9 mouse cellular contexts compared by ENCODE assay signal in the genomic region with DNA sequence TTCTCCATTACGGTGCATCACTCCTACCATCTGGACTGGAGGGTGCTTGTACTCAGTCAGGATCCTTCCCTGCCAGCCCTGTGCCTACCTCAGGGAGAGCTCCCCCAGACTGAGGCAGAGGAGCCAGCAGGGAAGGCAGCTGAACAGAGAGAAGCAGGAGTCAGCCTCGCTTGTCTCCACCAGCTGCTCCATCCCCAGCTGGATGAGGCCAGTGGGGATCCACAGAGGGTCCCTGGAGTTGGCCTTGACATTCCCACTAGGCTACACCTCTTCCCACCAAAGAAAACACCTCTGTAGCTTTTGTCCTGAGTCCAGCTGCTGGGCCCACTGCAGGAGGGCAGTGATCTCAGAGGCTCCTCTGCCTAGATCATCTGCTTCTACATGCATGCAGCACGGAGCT. TPM values are rescaled to one million over a fixed set of nuclear protein-coding genes. Genes with fewer than 3 reads are reported as not detected.
A peak's percentile ranks its signal among the peaks of the same experiment; 100 is the strongest.
DNase-seq lines count a peak whose midpoint lies in the region; ATAC-seq and TF ChIP-seq lines count a peak whose summit lies in the region.
"Had no signal": no experiment of that assay in that cellular context is flagged by ENCODE, and none has a peak within 500 bp of the region (broad histone marks: within the 10 kb centered on the region; RNA-seq: fewer than 3 reads in every experiment).

No protein-coding gene starts in this region.

- no peaks in the 10 kb centered on the region for H3K27me3 ChIP-seq in heart, embryonic 14.5 days (ENCODE audit: control insufficient read depth, insufficient read depth, low read length)
- H3K27me3 ChIP-seq in hindbrain, embryonic 11.5 days (ENCODE audit: control insufficient read depth, insufficient read depth, low read length): no peaks in the 10 kb centered on the region
- H3K27me3 ChIP-seq in midbrain, embryonic 12.5 days: no peaks in the 10 kb centered on the region

- no peak for DNase-seq in heart, adult 8-10 months (ENCODE audit: low spot score)
- no peak for DNase-seq in hindbrain, embryonic 11.5 days (ENCODE audit: low spot score)
- no peak for DNase-seq in urinary bladder, adult 18-20 months (ENCODE audit: low spot score in 2 of 2)
- DNase-seq in gastrocnemius, adult 18-20 months (ENCODE audit: low spot score): no peak
- DNase-seq: right cerebral cortex, postnatal 4 days had no signal

- no peak overlapping the region for H3K4me3 ChIP-seq in heart, embryonic 14.5 days (ENCODE audit: control insufficient read depth in 1 of 2, insufficient read depth in 1 of 2, low read depth in 1 of 2, low read length in 2 of 2)
- peak overlapping the region; percentile 34 for H3K4me3 ChIP-seq in bone marrow macrophage, adult 2 months (ENCODE audit: insufficient read depth, low read length)
- no peak overlapping the region for H3K4me3 ChIP-seq in hindbrain, embryonic 11.5 days (ENCODE audit: low read depth, low read length)
- no peak overlapping the region for H3K4me3 ChIP-seq in midbrain, embryonic 12.5 days

- 88% methylated on average over 3 of the region's 3 CpGs for WGBS in heart, embryonic 14.5 days
- WGBS in hindbrain, embryonic 11.5 days: 86% methylated on average over 3 of the region's 3 CpGs
- WGBS in midbrain, embryonic 12.5 days: 67% methylated on average over 3 of the region's 3 CpGs

- H3K9me3 ChIP-seq in heart, embryonic 14.5 days (ENCODE audit: control insufficient read depth, low read length): no peaks in the 10 kb centered on the region
- no peaks in the 10 kb centered on the region for H3K9me3 ChIP-seq in hindbrain, embryonic 11.5 days (ENCODE audit: control insufficient read depth, low read length)
- H3K9me3 ChIP-seq in midbrain, embryonic 12.5 days: no peaks in the 10 kb centered on the region

- peak overlapping the region; percentile 22 to 56; a peak in 3 of 4 replicates for H3K27ac ChIP-seq in heart, embryonic 14.5 days (replicated peaks in 1 of 2; ENCODE audit: control insufficient read depth in 1 of 2, insufficient read depth in 1 of 2, low read depth in 2 of 2, low read length in 2 of 2)
- peak overlapping the region; percentile 50 for H3K27ac ChIP-seq in bone marrow macrophage, adult 2 months (ENCODE audit: insufficient read depth, low read depth, low read length)
- 0 out of 2 replicates have a peak overlapping the region, but pooled peaks have one; percentile 20 for H3K27ac ChIP-seq in hindbrain, embryonic 11.5 days (ENCODE audit: low read depth, low read length)
- H3K27ac ChIP-seq in midbrain, embryonic 12.5 days (replicated peaks): peak overlapping the region; percentile 52; the same call in 1 of the 2 replicates

- H3K9ac ChIP-seq in heart, embryonic 14.5 days (ENCODE audit: low read length): peak overlapping the region; percentile 42; the same call in 1 of the 2 replicates
- no peak overlapping the region; the same call in 1 of the 2 replicates for H3K9ac ChIP-seq in hindbrain, embryonic 11.5 days (ENCODE audit: low read depth, low read length)
- 0 out of 2 replicates have a peak overlapping the region, but pooled peaks have one; percentile 7 for H3K9ac ChIP-seq in midbrain, embryonic 12.5 days (replicated peaks)

- no peak overlapping the region for H3K4me2 ChIP-seq in heart, embryonic 14.5 days (ENCODE audit: low read length)
- no peak overlapping the region for H3K4me2 ChIP-seq in hindbrain, embryonic 11.5 days (replicated peaks; ENCODE audit: low read depth, low read length)
- no peak overlapping the region for H3K4me2 ChIP-seq in midbrain, embryonic 12.5 days (replicated peaks)

- peaks cover 55 to 73% of the 10 kb centered on the region in 2 experiments for H3K4me1 ChIP-seq in heart, embryonic 14.5 days (ENCODE audit: control insufficient read depth in 2 of 2, insufficient read depth in 2 of 2, low read length in 2 of 2)
- peaks cover 54% of the 10 kb centered on the region for H3K4me1 ChIP-seq in bone marrow macrophage, adult 2 months (ENCODE audit: control insufficient read depth, insufficient read depth, low read length)
- H3K4me1 ChIP-seq in hindbrain, embryonic 11.5 days (replicated peaks; ENCODE audit: control insufficient read depth, insufficient read depth, low read length): peaks cover 38% of the 10 kb centered on the region
- H3K4me1 ChIP-seq in midbrain, embryonic 12.5 days: peaks cover 58% of the 10 kb centered on the region

- H3K36me3 ChIP-seq in heart, embryonic 14.5 days (ENCODE audit: control insufficient read depth, insufficient read depth, low read length): peaks cover 70% of the 10 kb centered on the region
- H3K36me3 ChIP-seq in hindbrain, embryonic 11.5 days (ENCODE audit: control insufficient read depth, insufficient read depth, low read length): peaks cover 11% of the 10 kb centered on the region
- peaks cover 42% of the 10 kb centered on the region for H3K36me3 ChIP-seq in midbrain, embryonic 12.5 days

- no peak for TF ChIP-seq CTCF in bone marrow macrophage, adult 2 months (IDR thresholded peaks at IDR 0.05; ENCODE audit: low read depth, low read length)

- no peak for ATAC-seq in heart, embryonic 14.5 days (ENCODE audit: insufficient number of reproducible peaks, insufficient read depth, low FRiP score, low read depth)
- no peak for ATAC-seq in hindbrain, embryonic 11.5 days (ENCODE audit: low FRiP score)
- no peak for ATAC-seq in midbrain, embryonic 12.5 days (ENCODE audit: low FRiP score, low read depth)
- ATAC-seq in erythroblast, adult 5-6 weeks (replicated peaks; ENCODE audit: low FRiP score, poor library complexity, severe bottlenecking): no peak

- no peak for TF ChIP-seq POLR2A in bone marrow macrophage, adult 2 months (IDR thresholded peaks at IDR 0.05; ENCODE audit: borderline replicate concordance, low read depth, low read length)

RNA-seq across cellular contexts. Expression of a gene that starts 10.2 kb away (rescaled TPM):
- 379 and 410 TPM in 2 replicates for polyA plus RNA-seq in heart, embryonic 14.5 days (2014; fragmentation: Nextera tagmentation; extraction: Ambion mirVana)
- 100 to 1,000 TPM; 227 to 299 (median 259) TPM for total RNA-seq in heart, adult 8-10 months (2022)
- polyA plus RNA-seq in bone marrow macrophage, adult 2 months (2012; ENCODE audit: insufficient read depth, insufficient read length, missing spikeins): 994 and 1,017 TPM in 2 replicates
- 529 and 534 TPM in 2 replicates for polyA plus RNA-seq in hindbrain, embryonic 11.5 days (2014; fragmentation: Nextera tagmentation; extraction: Ambion mirVana)
- 635 and 641 TPM in 2 replicates for polyA plus RNA-seq in midbrain, embryonic 12.5 days (2016; fragmentation: Nextera tagmentation; extraction: Ambion mirVana)
- 183 and 189 TPM in 2 replicates for total RNA-seq in erythroblast, adult 5-6 weeks (2015; ENCODE audit: low replicate concordance)
- 162 and 183 TPM in 2 replicates for total RNA-seq in erythroblast, adult 5-6 weeks (2017; ENCODE audit: low replicate concordance)
- 10 to 100 TPM; 59.3 to 75.5 TPM for total RNA-seq in gastrocnemius, adult 18-20 months (2021)

RNA-seq across cellular contexts. Expression of a gene that starts 15.9 kb away (rescaled TPM):
- polyA plus RNA-seq in heart, embryonic 14.5 days (2014; fragmentation: Nextera tagmentation; extraction: Ambion mirVana): 6.5 and 7.2 TPM in 2 replicates
- total RNA-seq in heart, adult 8-10 months (2022): 10 to 100 TPM; 21.1 to 33.0 (median 24.2) TPM
- not detected in 2 replicates for polyA plus RNA-seq in bone marrow macrophage, adult 2 months (2012; ENCODE audit: insufficient read depth, insufficient read length, missing spikeins)
- polyA plus RNA-seq in hindbrain, embryonic 11.5 days (2014; fragmentation: Nextera tagmentation; extraction: Ambion mirVana): 1.4 and 1.6 TPM in 2 replicates
- polyA plus RNA-seq in midbrain, embryonic 12.5 days (2016; fragmentation: Nextera tagmentation; extraction: Ambion mirVana): 3.2 TPM in 2 replicates
- total RNA-seq in erythroblast, adult 5-6 weeks (2015; ENCODE audit: low replicate concordance): not detected in 2 replicates
- not detected in 2 replicates for total RNA-seq in erythroblast, adult 5-6 weeks (2017; ENCODE audit: low replicate concordance)
- 10 to 100 TPM; 11.0 to 11.4 TPM for total RNA-seq in gastrocnemius, adult 18-20 months (2021)

RNA-seq across cellular contexts. Expression of a gene that starts 37.5 kb away (rescaled TPM):
- 44.6 and 45.7 TPM in 2 replicates for polyA plus RNA-seq in heart, embryonic 14.5 days (2014; fragmentation: Nextera tagmentation; extraction: Ambion mirVana)
- total RNA-seq in heart, adult 8-10 months (2022): 10 to 100 TPM; 43.7 to 58.2 (median 47.5) TPM
- polyA plus RNA-seq in bone marrow macrophage, adult 2 months (2012; ENCODE audit: insufficient read depth, insufficient read length, missing spikeins): 8.2 and 8.6 TPM in 2 replicates
- 26.9 and 27.7 TPM in 2 replicates for polyA plus RNA-seq in hindbrain, embryonic 11.5 days (2014; fragmentation: Nextera tagmentation; extraction: Ambion mirVana)
- polyA plus RNA-seq in midbrain, embryonic 12.5 days (2016; fragmentation: Nextera tagmentation; extraction: Ambion mirVana): 20.1 and 21.1 TPM in 2 replicates
- total RNA-seq in erythroblast, adult 5-6 weeks (2015; ENCODE audit: low replicate concordance): 207 and 270 TPM in 2 replicates
- 204 and 217 TPM in 2 replicates for total RNA-seq in erythroblast, adult 5-6 weeks (2017; ENCODE audit: low replicate concordance)
- total RNA-seq in gastrocnemius, adult 18-20 months (2021): 10 to 100 TPM; 44.6 to 49.7 TPM

RNA-seq across cellular contexts. Expression of a gene that starts 44.3 kb away (rescaled TPM):
- 0.46 and 0.53 TPM in 2 replicates for polyA plus RNA-seq in heart, embryonic 14.5 days (2014; fragmentation: Nextera tagmentation; extraction: Ambion mirVana)
- total RNA-seq in heart, adult 8-10 months (2022): under 1 TPM; 0.20 to 0.72 (median 0.25) TPM
- polyA plus RNA-seq in bone marrow macrophage, adult 2 months (2012; ENCODE audit: insufficient read depth, insufficient read length, missing spikeins): 0.29 and 0.59 TPM in 2 replicates
- 0.18 and 0.39 TPM in 2 replicates for polyA plus RNA-seq in hindbrain, embryonic 11.5 days (2014; fragmentation: Nextera tagmentation; extraction: Ambion mirVana)
- 0.41 and 1.1 TPM in 2 replicates for polyA plus RNA-seq in midbrain, embryonic 12.5 days (2016; fragmentation: Nextera tagmentation; extraction: Ambion mirVana)
- total RNA-seq in erythroblast, adult 5-6 weeks (2015; ENCODE audit: low replicate concordance): 2.3 and 2.9 TPM in 2 replicates
- total RNA-seq in erythroblast, adult 5-6 weeks (2017; ENCODE audit: low replicate concordance): 1.1 and 1.4 TPM in 2 replicates
- total RNA-seq in gastrocnemius, adult 18-20 months (2021): under 1 TPM; 0.19 to 0.23 TPM

RNA-seq across cellular contexts. Expression of a gene that starts 44.4 kb away (rescaled TPM):
- 2.7 TPM in 2 replicates for polyA plus RNA-seq in heart, embryonic 14.5 days (2014; fragmentation: Nextera tagmentation; extraction: Ambion mirVana)
- total RNA-seq in heart, adult 8-10 months (2022): 10 to 100 TPM; 62.8 to 91.0 (median 81.6) TPM
- polyA plus RNA-seq in bone marrow macrophage, adult 2 months (2012; ENCODE audit: insufficient read depth, insufficient read length, missing spikeins): not detected in 2 replicates
- 8.0 and 9.8 TPM in 2 replicates for polyA plus RNA-seq in hindbrain, embryonic 11.5 days (2014; fragmentation: Nextera tagmentation; extraction: Ambion mirVana)
- polyA plus RNA-seq in midbrain, embryonic 12.5 days (2016; fragmentation: Nextera tagmentation; extraction: Ambion mirVana): 13.9 and 14.8 TPM in 2 replicates
- not detected in 2 replicates for total RNA-seq in erythroblast, adult 5-6 weeks (2015; ENCODE audit: low replicate concordance)
- total RNA-seq in erythroblast, adult 5-6 weeks (2017; ENCODE audit: low replicate concordance): not detected in 2 replicates
- 10 to 100 TPM; 57.7 to 62.0 TPM for total RNA-seq in gastrocnemius, adult 18-20 months (2021)
